Mouse (Mus musculus) brain, embryonic 14.5 days (tissue): ENCODE measurements around the gene Jund.

Experiments used
- CTCF ChIP-seq: fragments of 200-500 bp; IDR thresholded peaks from 2 replicates; pipeline ENCODE4 v1.5.1; 2012; ENCODE audit warnings: inconsistent platforms, mild to moderate bottlenecking, moderate library complexity, borderline replicate concordance; ENCODE audit not compliant: insufficient read depth, insufficient read length; ENCODE audit errors: extremely low read depth
- POLR2A ChIP-seq: fragments of 200-500 bp; IDR thresholded peaks from 2 replicates; pipeline ENCODE4 v1.6.1; 2012; ENCODE audit warnings: mild to moderate bottlenecking, inconsistent platforms, borderline replicate concordance; ENCODE audit not compliant: poor library complexity, insufficient read depth, insufficient read length, severe bottlenecking; ENCODE audit errors: extremely low read depth

GRCm38 (mm10) chr8:70688136-70688535 is 10.6 kb upstream of the Jund start:
- TF ChIP-seq POLR2A: no peak
- no peak for TF ChIP-seq CTCF
